Mouse (Mus musculus): Measurements from ENCODE around the gene Ngfr. TPM values are rescaled to one million over a fixed set of nuclear protein-coding genes. Genes with fewer than 3 reads are reported as not detected.

The Ngfr gene
- polyA plus RNA-seq, 1 experiment, result 1.0 TPM

- WGBS, result 78% methylated on average over 6 of the region's 6 CpGs
Observed at GRCm38 (mm10) chr11:95569908-95570307, 17.6 kb downstream of the Ngfr start.

GRCm38 (mm10) chr11:95567936-95568715, 19.4 kb downstream of the Ngfr start:
- TF ChIP-seq POLR2A (IDR thresholded peaks at IDR 0.05; ENCODE audit: borderline replicate concordance, control insufficient read depth, low read depth, low read length) (no peak), CTCF (IDR thresholded peaks at IDR 0.05; ENCODE audit: control insufficient read depth, insufficient read depth, low read length) (no peak)
- no peak overlapping the region for H3K27ac ChIP-seq (ENCODE audit: control insufficient read depth, insufficient read depth, low read depth, low read length, poor library complexity)
- WGBS, result 69% methylated on average over 8 of the region's 8 CpGs
- no peaks in the 10 kb centered on the region for H3K4me1 ChIP-seq (ENCODE audit: control insufficient read depth, insufficient read depth, low read length)
- H3K4me3 ChIP-seq (replicated peaks; ENCODE audit: control insufficient read depth, low read depth, low read length), result no peak overlapping the region

More at GRCm38 (mm10) chr11:95569908-95570307, 17.6 kb downstream of the Ngfr start:
- Histone ChIP-seq H3K27ac (ENCODE audit: control insufficient read depth, insufficient read depth, low read depth, low read length, poor library complexity) (no peak overlapping the region), H3K4me1 (ENCODE audit: control insufficient read depth, insufficient read depth, low read length) (no peaks in the 10 kb centered on the region), H3K4me3 (replicated peaks; ENCODE audit: control insufficient read depth, low read depth, low read length) (no peak overlapping the region)
- TF ChIP-seq CTCF (IDR thresholded peaks at IDR 0.05; ENCODE audit: control insufficient read depth, insufficient read depth, low read length) (no peak), POLR2A (IDR thresholded peaks at IDR 0.05; ENCODE audit: borderline replicate concordance, control insufficient read depth, low read depth, low read length) (no peak)

GRCm38 (mm10) chr11:95567366-95567765, 20.2 kb downstream of the Ngfr start:
- TF ChIP-seq CTCF (IDR thresholded peaks at IDR 0.05; ENCODE audit: control insufficient read depth, insufficient read depth, low read length) (no peak), POLR2A (IDR thresholded peaks at IDR 0.05; ENCODE audit: borderline replicate concordance, control insufficient read depth, low read depth, low read length) (no peak)
- Histone ChIP-seq H3K4me1 (ENCODE audit: control insufficient read depth, insufficient read depth, low read length) (no peaks in the 10 kb centered on the region), H3K4me3 (replicated peaks; ENCODE audit: control insufficient read depth, low read depth, low read length) (no peak overlapping the region), H3K27ac (ENCODE audit: control insufficient read depth, insufficient read depth, low read depth, low read length, poor library complexity) (no peak overlapping the region)
- WGBS, result 79% methylated on average over 6 of the region's 6 CpGs

GRCm38 (mm10) chr11:95565327-95565726, 22.2 kb downstream of the Ngfr start:
- H3K27ac ChIP-seq (ENCODE audit: control insufficient read depth, insufficient read depth, low read depth, low read length, poor library complexity), result no peak overlapping the region
- no peak for TF ChIP-seq POLR2A (IDR thresholded peaks at IDR 0.05; ENCODE audit: borderline replicate concordance, control insufficient read depth, low read depth, low read length)
- 82% methylated on average over 10 of the region's 10 CpGs for WGBS
- H3K4me3 ChIP-seq (replicated peaks; ENCODE audit: control insufficient read depth, low read depth, low read length), result no peak overlapping the region
- no peaks in the 10 kb centered on the region for H3K4me1 ChIP-seq (ENCODE audit: control insufficient read depth, insufficient read depth, low read length)

- Histone ChIP-seq H3K4me3 (replicated peaks; ENCODE audit: control insufficient read depth, low read depth, low read length) (no peak overlapping the region), H3K27ac (ENCODE audit: control insufficient read depth, insufficient read depth, low read depth, low read length, poor library complexity) (no peak overlapping the region), H3K4me1 (ENCODE audit: control insufficient read depth, insufficient read depth, low read length) (no peaks in the 10 kb centered on the region)
- TF ChIP-seq CTCF (IDR thresholded peaks at IDR 0.05; ENCODE audit: control insufficient read depth, insufficient read depth, low read length) (no peak), POLR2A (IDR thresholded peaks at IDR 0.05; ENCODE audit: borderline replicate concordance, control insufficient read depth, low read depth, low read length) (no peak)
- WGBS, result 85% methylated on average over 5 of the region's 5 CpGs
Observed at GRCm38 (mm10) chr11:95563849-95564248, 23.7 kb downstream of the Ngfr start.

GRCm38 (mm10) chr11:95560773-95561172, 26.8 kb downstream of the Ngfr start:
- Histone ChIP-seq H3K4me3 (replicated peaks; ENCODE audit: control insufficient read depth, low read depth, low read length) (no peak overlapping the region), H3K4me1 (ENCODE audit: control insufficient read depth, insufficient read depth, low read length) (no peaks in the 10 kb centered on the region), H3K27ac (ENCODE audit: control insufficient read depth, insufficient read depth, low read depth, low read length, poor library complexity) (no peak overlapping the region)
- WGBS, result 30% methylated on average over 3 of the region's 3 CpGs
- TF ChIP-seq CTCF (IDR thresholded peaks at IDR 0.05; ENCODE audit: control insufficient read depth, insufficient read depth, low read length) (no peak), POLR2A (IDR thresholded peaks at IDR 0.05; ENCODE audit: borderline replicate concordance, control insufficient read depth, low read depth, low read length) (no peak)

GRCm38 (mm10) chr11:95559761-95560160, 27.8 kb downstream of the Ngfr start:
- Histone ChIP-seq H3K27ac (ENCODE audit: control insufficient read depth, insufficient read depth, low read depth, low read length, poor library complexity) (no peak overlapping the region), H3K4me3 (replicated peaks; ENCODE audit: control insufficient read depth, low read depth, low read length) (no peak overlapping the region), H3K4me1 (ENCODE audit: control insufficient read depth, insufficient read depth, low read length) (no peaks in the 10 kb centered on the region)
- 86% methylated on average over 2 of the region's 2 CpGs for WGBS
- TF ChIP-seq CTCF (IDR thresholded peaks at IDR 0.05; ENCODE audit: control insufficient read depth, insufficient read depth, low read length) (no peak), POLR2A (IDR thresholded peaks at IDR 0.05; ENCODE audit: borderline replicate concordance, control insufficient read depth, low read depth, low read length) (no peak)

- H3K4me1 ChIP-seq (ENCODE audit: control insufficient read depth, insufficient read depth, low read length), result no peaks in the 10 kb centered on the region
- TF ChIP-seq CTCF (IDR thresholded peaks at IDR 0.05; ENCODE audit: control insufficient read depth, insufficient read depth, low read length) (no peak), POLR2A (IDR thresholded peaks at IDR 0.05; ENCODE audit: borderline replicate concordance, control insufficient read depth, low read depth, low read length) (no peak)
- H3K4me3 ChIP-seq (replicated peaks; ENCODE audit: control insufficient read depth, low read depth, low read length), result no peak overlapping the region
- WGBS, result 69% methylated on average over 6 of the region's 6 CpGs
- H3K27ac ChIP-seq (ENCODE audit: control insufficient read depth, insufficient read depth, low read depth, low read length, poor library complexity), result no peak overlapping the region
Observed at GRCm38 (mm10) chr11:95557719-95558118, 29.8 kb downstream of the Ngfr start.

Data from bone marrow, adult 2 months (tissue).